Mouse (Mus musculus) forebrain, embryonic 16.5 days (tissue): ENCODE data around the gene Nat8l. TPM values are rescaled to one million over a fixed set of nuclear protein-coding genes. Genes with fewer than 3 reads are reported as not detected.
"Not testable (repeated sequence)": the region's sequence is repeated elsewhere in the genome, so short reads cannot be mapped to it uniquely, and the experiment has no call there.

Experiments
- ATAC-seq: fragments of 200-750 bp; cut with Nextera tagmentation; 2 replicates; pipeline ENCODE4 v1.8.0; 2017; ENCODE audit warnings: mild to moderate bottlenecking, moderate library complexity
- H3K27ac ChIP-seq: fragments of 300-500 bp; sonication (generic); 2 replicates; pipeline ENCODE4 v1.5.1; 2014; ENCODE audit warnings: low read length, control low read depth
- H3K27me3 ChIP-seq: fragments of 300-500 bp; sonication (generic); replicated peaks from 2 replicates; pipeline ENCODE4 v1.6.1; 2014; ENCODE audit warnings: low read length; ENCODE audit not compliant: control insufficient read depth, insufficient read depth
- H3K36me3 ChIP-seq: fragments of 300-500 bp; sonication (generic); 2 replicates; pipeline ENCODE4 v1.6.1; 2014; ENCODE audit not compliant: control insufficient read depth, insufficient read depth
- H3K4me1 ChIP-seq: fragments of 300-500 bp; sonication (generic); replicated peaks from 2 replicates; pipeline ENCODE4 v1.6.1; 2014; ENCODE audit warnings: low read length; ENCODE audit not compliant: control insufficient read depth, insufficient read depth
- H3K4me2 ChIP-seq: fragments of 300-500 bp; sonication (generic); 2 replicates; pipeline ENCODE4 v1.6.1; 2014; ENCODE audit warnings: mild to moderate bottlenecking, low read length, control low read depth
- H3K4me3 ChIP-seq: fragments of 300-500 bp; sonication (generic); replicated peaks from 2 replicates; pipeline ENCODE4 v1.5.1; 2014; ENCODE audit warnings: mild to moderate bottlenecking, low read length, control low read depth
- H3K9ac ChIP-seq: fragments of 300-500 bp; sonication (generic); replicated peaks from 2 replicates; pipeline ENCODE4 v1.6.1; 2014; ENCODE audit warnings: low read depth, low read length, control low read depth
- H3K9me3 ChIP-seq: fragments of 300-500 bp; sonication (generic); 2 replicates; pipeline ENCODE4 v1.6.1; 2016; ENCODE audit warnings: low read length; ENCODE audit not compliant: control insufficient read depth
- WGBS: fragments of 180-500 bp; shearing (Covaris S2); extraction: QIAGEN DNeasy Blood & Tissue Kit; methylation state at CpG from one replicate; pipeline ENCODE4 v1.1.7; 2014; 5-methylcytosine and 5-hydroxymethylcytosine counted together
- polyA plus RNA-seq: library from polyadenylated mRNA; unstranded; fragments of >200 nt; fragmentation: Nextera tagmentation; extraction: Ambion mirVana; gene quantifications from 2 replicates; pipeline ENCODE4 v1.2.1, GENCODE M21; 2015

Nat8l gene
- polyA plus RNA-seq, result 3.8 and 4.7 TPM in 2 replicates

GRCm38 (mm10) chr5:33995843-33996693, at the start of gene Nat8l:
Nat8l (plus strand) TSS chr5:33995984.
- Histone ChIP-seq H3K36me3 (no peaks in the 10 kb centered on the region), H3K4me2 (peak within 1 kb of the TSS; percentile 65), H3K9ac (peak within 1 kb of the TSS; percentile 94), H3K27ac (peak within 1 kb of the TSS; percentile 98), H3K4me3 (peak within 1 kb of the TSS; percentile 91), H3K27me3 (no peaks in the 10 kb centered on the region), H3K9me3 (no peaks in the 10 kb centered on the region), H3K4me1 (peaks cover 34% of the 10 kb centered on the region)
- under 1% methylated on average over 87 of the region's 90 CpGs for WGBS
- peak; percentile 88 for ATAC-seq

GRCm38 (mm10) chr5:33947035-33947434, 48.7 kb upstream of the Nat8l start:
- H3K4me2 ChIP-seq, ATAC-seq, H3K27ac ChIP-seq, H3K9me3 ChIP-seq, H3K4me1 ChIP-seq, H3K27me3 ChIP-seq, H3K36me3 ChIP-seq, H3K4me3 ChIP-seq, H3K9ac ChIP-seq: not testable (repeated sequence)
- WGBS, result 88% methylated on average over 16 of the region's 16 CpGs

- Histone ChIP-seq H3K9me3 (peaks cover 3% of the 10 kb centered on the region; the same call in 1 of the 2 replicates), H3K4me1 (no peaks in the 10 kb centered on the region), H3K27ac (no peak overlapping the region), H3K4me3 (no peak overlapping the region), H3K4me2 (no peak overlapping the region), H3K27me3 (no peaks in the 10 kb centered on the region), H3K36me3 (no peaks in the 10 kb centered on the region), H3K9ac (no peak overlapping the region)
- ATAC-seq, result no peak
- WGBS, result 79% methylated on average over 4 of the region's 4 CpGs
These were observed 47.5 kb upstream of the Nat8l start for GRCm38 (mm10) chr5:33948314-33948713.

GRCm38 (mm10) chr5:33953471-33954185, 42.2 kb upstream of the Nat8l start:
- Histone ChIP-seq H3K9ac (peak overlapping the region; percentile 13; the same call in 1 of the 2 replicates), H3K4me3 (peak overlapping the region; percentile 18), H3K9me3 (no peaks in the 10 kb centered on the region), H3K27ac (no peak overlapping the region), H3K36me3 (no peaks in the 10 kb centered on the region), H3K27me3 (no peaks in the 10 kb centered on the region), H3K4me1 (no peaks in the 10 kb centered on the region), H3K4me2 (peak overlapping the region; percentile 12)
- WGBS, result 87% methylated on average over 16 of the region's 17 CpGs
- 0 out of 2 replicates have a peak, but pooled peaks have one; percentile 36 for ATAC-seq

- WGBS, result 27% methylated on average over 10 of the region's 10 CpGs
- no peaks in the 10 kb centered on the region for H3K36me3 ChIP-seq
- no peak overlapping the region for H3K27ac ChIP-seq
- H3K9me3 ChIP-seq, result no peaks in the 10 kb centered on the region
- peak; percentile 88 for ATAC-seq
- no peaks in the 10 kb centered on the region for H3K27me3 ChIP-seq
- H3K4me3 ChIP-seq, result peak overlapping the region; percentile 18
- peak overlapping the region; percentile 2; the same call in 1 of the 2 replicates for H3K9ac ChIP-seq
- no peaks in the 10 kb centered on the region for H3K4me1 ChIP-seq
- peak overlapping the region; percentile 12; the same call in 1 of the 2 replicates for H3K4me2 ChIP-seq
These were observed 41.4 kb upstream of the Nat8l start for GRCm38 (mm10) chr5:33954354-33954753.

GRCm38 (mm10) chr5:33955868-33956267, 39.9 kb upstream of the Nat8l start:
- H3K27ac ChIP-seq, result no peak overlapping the region
- H3K4me3 ChIP-seq, result no peak overlapping the region
- WGBS, result 91% methylated on average over 4 of the region's 4 CpGs
- H3K9me3 ChIP-seq, result no peaks in the 10 kb centered on the region
- no peaks in the 10 kb centered on the region for H3K36me3 ChIP-seq
- no peak overlapping the region for H3K9ac ChIP-seq
- H3K4me1 ChIP-seq, result no peaks in the 10 kb centered on the region
- H3K4me2 ChIP-seq, result no peak overlapping the region
- ATAC-seq, result no peak
- H3K27me3 ChIP-seq, result no peaks in the 10 kb centered on the region

GRCm38 (mm10) chr5:33959382-33959781, 36.4 kb upstream of the Nat8l start:
- H3K4me2 ChIP-seq, result no peak overlapping the region
- no peak overlapping the region for H3K4me3 ChIP-seq
- H3K36me3 ChIP-seq, result no peaks in the 10 kb centered on the region
- H3K27ac ChIP-seq, result no peak overlapping the region
- no peak for ATAC-seq
- 83% methylated on average over 4 of the region's 4 CpGs for WGBS
- H3K9ac ChIP-seq, result no peak overlapping the region
- no peaks in the 10 kb centered on the region for H3K4me1 ChIP-seq
- no peaks in the 10 kb centered on the region for H3K9me3 ChIP-seq
- 0 out of 2 replicates have a peak, but pooled peaks cover 2% of the 10 kb centered on the region for H3K27me3 ChIP-seq

GRCm38 (mm10) chr5:33974736-33975135, 21.0 kb upstream of the Nat8l start:
- H3K4me1 ChIP-seq, result no peaks in the 10 kb centered on the region
- no peaks in the 10 kb centered on the region for H3K27me3 ChIP-seq
- no peak overlapping the region for H3K27ac ChIP-seq
- H3K36me3 ChIP-seq, result no peaks in the 10 kb centered on the region
- no peak overlapping the region for H3K4me2 ChIP-seq
- H3K4me3 ChIP-seq, result no peak overlapping the region
- no peak overlapping the region for H3K9ac ChIP-seq
- H3K9me3 ChIP-seq, result no peaks in the 10 kb centered on the region
- no peak for ATAC-seq
- 30% methylated on average over 2 of the region's 2 CpGs for WGBS

- Histone ChIP-seq H3K27me3 (no peaks in the 10 kb centered on the region), H3K36me3 (no peaks in the 10 kb centered on the region), H3K9me3 (no peaks in the 10 kb centered on the region), H3K4me1 (no peaks in the 10 kb centered on the region), H3K9ac (no peak overlapping the region), H3K4me3 (no peak overlapping the region), H3K27ac (no peak overlapping the region), H3K4me2 (no peak overlapping the region)
- no peak for ATAC-seq
- WGBS, result 45% methylated on average over 3 of the region's 3 CpGs
These were observed 19.5 kb upstream of the Nat8l start for GRCm38 (mm10) chr5:33976267-33976666.
